Mouse (Mus musculus) thymus, postnatal 0 days (tissue): Measurements from ENCODE around the gene Gm9803. TPM values are rescaled to one million over a fixed set of nuclear protein-coding genes. Genes with fewer than 3 reads are reported as not detected.

Experiments used
- polyA plus RNA-seq: library from polyadenylated mRNA; unstranded; fragments of >200 nt; fragmentation: Nextera tagmentation; extraction: Ambion mirVana; gene quantifications from 2 replicates; pipeline ENCODE4 v1.2.1, GENCODE M21; 2015

Gm9803 gene
- polyA plus RNA-seq, 1 experiment from 2014 or later, result 33.2 TPM

Other genes starting within 250 kb of the Gm9803 start
- gene Bend3, start 45.3 kb upstream of the Gm9803 start, polyA plus RNA-seq, result 0.90 and 1.2 TPM in 2 replicates
- gene 1700021F05Rik, start 16.9 kb downstream of the Gm9803 start, polyA plus RNA-seq, result 48.4 and 54.3 TPM in 2 replicates
- gene Cd24a, start 54.2 kb downstream of the Gm9803 start, polyA plus RNA-seq, result 169 and 194 TPM in 2 replicates